Mouse (Mus musculus) hindbrain, embryonic 16.5 days (tissue): ENCODE measurements around the gene Tgif2lx1. TPM values are rescaled to one million over a fixed set of nuclear protein-coding genes. Genes with fewer than 3 reads are reported as not detected.
"Not testable (repeated sequence)": the region's sequence is repeated elsewhere in the genome, so short reads cannot be mapped to it uniquely, and the experiment has no call there.

Experiments
- ATAC-seq: fragments of 200-750 bp; cut with Nextera tagmentation; 2 replicates; pipeline ENCODE4 v1.8.0; 2017; ENCODE audit warnings: moderate TSS enrichment, moderate library complexity
- H3K27ac ChIP-seq: fragments of 300-500 bp; sonication (generic); 2 replicates; pipeline ENCODE4 v1.5.1; 2014; ENCODE audit warnings: low read depth, mild to moderate bottlenecking, control low read depth, low read length, moderate library complexity
- H3K27me3 ChIP-seq: fragments of 300-500 bp; sonication (generic); replicated peaks from 2 replicates; pipeline ENCODE4 v1.6.1; 2014; ENCODE audit warnings: low read length; ENCODE audit not compliant: control insufficient read depth, insufficient read depth
- H3K36me3 ChIP-seq: fragments of 300-500 bp; sonication (generic); 2 replicates; pipeline ENCODE4 v1.6.1; 2014; ENCODE audit warnings: mild to moderate bottlenecking, low read length, moderate library complexity, mixed read lengths; ENCODE audit not compliant: control insufficient read depth, insufficient read depth
- H3K4me1 ChIP-seq: fragments of 300-500 bp; sonication (generic); 2 replicates; pipeline ENCODE4 v1.6.1; 2014; ENCODE audit warnings: low read depth, low read length; ENCODE audit not compliant: control insufficient read depth, insufficient read depth
- H3K4me2 ChIP-seq: fragments of 300-500 bp; sonication (generic); 2 replicates; pipeline ENCODE4 v1.6.1; 2014; ENCODE audit warnings: mild to moderate bottlenecking, low read length, control low read depth, moderate library complexity
- H3K4me3 ChIP-seq: fragments of 300-500 bp; sonication (generic); 2 replicates; pipeline ENCODE4 v1.5.1; 2014; ENCODE audit warnings: mild to moderate bottlenecking, low read length, control low read depth, moderate library complexity
- H3K9ac ChIP-seq: fragments of 300-500 bp; sonication (generic); 2 replicates; pipeline ENCODE4 v1.6.1; 2014; ENCODE audit warnings: low read depth, mild to moderate bottlenecking, control low read depth, low read length, moderate library complexity
- H3K9me3 ChIP-seq: fragments of 300-500 bp; sonication (generic); 2 replicates; pipeline ENCODE4 v1.6.1; 2014; ENCODE audit warnings: mild to moderate bottlenecking, low read length, moderate library complexity; ENCODE audit not compliant: control insufficient read depth
- WGBS: fragments of 180-500 bp; shearing (Covaris S2); extraction: QIAGEN DNeasy Blood & Tissue Kit; methylation state at CpG from one replicate; pipeline ENCODE4 v1.1.7; 2014; 5-methylcytosine and 5-hydroxymethylcytosine counted together
- polyA plus RNA-seq: library from polyadenylated mRNA; unstranded; fragments of >200 nt; fragmentation: Nextera tagmentation; extraction: Ambion mirVana; gene quantifications from 2 replicates; pipeline ENCODE4 v1.2.1, GENCODE M21; 2015

Gene Tgif2lx1
- not detected in 2 replicates for polyA plus RNA-seq

DNA sequence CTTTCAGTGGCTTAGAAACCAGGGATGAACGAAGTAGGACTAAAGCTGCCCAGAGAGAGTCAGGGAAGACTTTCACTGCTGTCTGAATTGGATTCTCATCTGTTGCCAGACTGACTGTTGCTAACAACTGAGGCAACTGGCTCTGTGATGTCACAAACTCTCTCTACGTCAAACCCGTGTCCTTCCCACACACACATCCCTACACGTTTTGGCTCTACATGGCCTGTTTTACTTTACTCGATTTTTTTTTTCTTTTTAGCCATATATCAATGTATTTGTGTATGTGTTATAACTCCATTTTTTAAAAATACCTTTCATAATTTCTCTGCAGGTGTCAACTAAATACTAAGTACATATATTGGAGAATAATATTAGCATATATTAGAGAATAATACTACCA, at the start of gene Tgif2lx1:
Gene Tgif2lx1, minus strand, starts transcription at position 101 of the 400 bp plus-strand sequence.
- H3K36me3 ChIP-seq, H3K4me2 ChIP-seq, H3K4me1 ChIP-seq, H3K9ac ChIP-seq, H3K27me3 ChIP-seq, H3K27ac ChIP-seq, H3K9me3 ChIP-seq, ATAC-seq, H3K4me3 ChIP-seq: not testable (repeated sequence)
- no CpG with 5 or more reads among the region's 5 CpGs for WGBS

Other genes with a start within 250 kb of the Tgif2lx1 start
- gene Tgif2lx2, start 53.5 kb downstream of the Tgif2lx1 start, polyA plus RNA-seq = not detected in 2 replicates